Mouse (Mus musculus) cerebellum, adult 2 months (tissue): ENCODE data around the gene Birc5. TPM values are rescaled to one million over a fixed set of nuclear protein-coding genes. Genes with fewer than 3 reads are reported as not detected.

ENCODE experiments used
- DNase-seq, 2 experiments: peaks; one replicate each; pipeline ENCODE4 v3.0.0; 2021
- H3K27ac ChIP-seq: fragments of 200-500 bp; 2 replicates; pipeline ENCODE4 v1.5.1; 2012; ENCODE audit warnings: low read length, control low read depth, inconsistent platforms; ENCODE audit not compliant: insufficient read depth
- H3K27me3 ChIP-seq: fragments of 200-500 bp; 2 replicates; pipeline ENCODE4 v1.6.1; 2012; ENCODE audit warnings: inconsistent platforms, mild to moderate bottlenecking, low read length, moderate library complexity; ENCODE audit not compliant: control insufficient read depth, insufficient read depth
- H3K4me1 ChIP-seq: fragments of 200-500 bp; 2 replicates; pipeline ENCODE4 v1.6.1; 2011; ENCODE audit warnings: low read length; ENCODE audit not compliant: control insufficient read depth, insufficient read depth
- H3K4me3 ChIP-seq: fragments of 200-500 bp; replicated peaks from 2 replicates; pipeline ENCODE3; 2011; ENCODE audit warnings: mild to moderate bottlenecking, low read depth, low read length, control low read depth; ENCODE audit not compliant: insufficient read depth
- CTCF ChIP-seq: fragments of 200-500 bp; IDR thresholded peaks from 2 replicates; pipeline ENCODE4 v1.5.1; 2011; ENCODE audit warnings: low read depth, mild to moderate bottlenecking, control low read depth, low read length, moderate library complexity, borderline replicate concordance; ENCODE audit not compliant: insufficient read depth
- POLR2A ChIP-seq: fragments of 200-500 bp; IDR thresholded peaks from 2 replicates; pipeline ENCODE4 v1.6.1; 2011; ENCODE audit warnings: low read length, control low read depth, borderline replicate concordance; ENCODE audit not compliant: insufficient read depth
- WGBS: fragments of 180-500 bp; shearing (Covaris S2); methylation state at CpG from one replicate; pipeline ENCODE4 v1.1.7; 2018; 5-methylcytosine and 5-hydroxymethylcytosine counted together
- polyA plus RNA-seq: library from polyadenylated mRNA; depleted of rRNA; stranded (reverse); fragments of >200 nt; gene quantifications from 2 replicates; pipeline ENCODE4 v1.2.3, GENCODE M21; 2012; rRNA removed

Gene Birc5
- polyA plus RNA-seq, 1 experiment, result 1.2 TPM

DNA sequence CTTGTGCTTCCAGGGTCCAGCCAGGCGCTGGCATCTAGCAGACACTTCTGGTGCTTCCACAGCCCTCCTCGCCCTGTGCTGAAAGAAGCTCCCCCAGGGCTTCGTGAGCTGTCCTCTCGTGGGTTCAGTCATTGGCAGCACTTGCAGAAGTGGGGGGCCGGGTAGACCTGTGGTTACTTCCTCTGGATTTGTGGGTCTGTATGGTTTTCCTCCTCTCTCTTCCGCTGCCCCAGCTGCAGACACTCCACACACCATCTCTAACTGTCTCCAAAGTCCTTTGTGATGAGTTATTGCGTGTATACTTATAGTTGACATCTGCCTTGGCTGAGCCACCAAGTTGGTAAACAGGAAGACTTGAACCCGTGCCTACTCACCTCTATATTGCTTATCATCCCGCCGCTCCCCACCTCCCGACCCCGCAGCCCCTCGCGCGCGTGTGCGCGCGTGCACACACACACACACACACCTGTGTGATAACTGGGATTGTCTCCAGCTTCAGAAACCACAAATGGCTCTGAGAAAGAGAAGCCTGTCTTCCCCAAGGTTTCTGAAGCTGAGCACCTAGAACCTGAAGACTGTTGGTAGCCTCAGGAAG is 42.6 kb downstream of the Birc5 start:
- no peak overlapping the region for H3K27ac ChIP-seq
- no peak for DNase-seq
- peaks cover 5% of the 10 kb centered on the region for H3K4me1 ChIP-seq
- TF ChIP-seq CTCF (no peak), POLR2A (no peak)
- 0 out of 2 replicates have a peak, but pooled peaks cover 1% of the 10 kb centered on the region for H3K27me3 ChIP-seq
- H3K4me3 ChIP-seq, result no peak overlapping the region
- 95% methylated on average over 19 of the region's 19 CpGs for WGBS

DNA sequence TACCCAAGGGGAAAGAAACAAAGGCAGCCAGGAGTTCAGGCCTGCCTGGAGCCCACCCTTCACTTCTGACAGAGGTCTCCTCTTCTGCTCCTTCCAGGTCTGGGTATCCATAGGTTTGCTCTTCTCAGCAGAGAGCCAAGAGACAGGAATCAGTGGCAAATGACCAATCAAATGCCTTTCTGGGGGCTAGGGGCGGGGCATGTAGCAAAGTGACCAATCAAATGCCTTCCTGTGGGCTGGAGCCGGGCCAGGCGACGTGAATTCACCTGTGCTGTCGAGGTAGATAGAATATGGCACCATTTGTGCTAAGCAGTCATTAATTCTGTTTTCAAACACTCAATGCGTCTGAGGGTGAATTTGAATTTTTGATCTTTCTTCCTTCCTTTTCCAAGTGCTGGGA is 43.1 kb downstream of the Birc5 start:
- DNase-seq, result no peak
- Histone ChIP-seq H3K27me3 (0 out of 2 replicates have a peak, but pooled peaks cover 1% of the 10 kb centered on the region), H3K4me3 (no peak overlapping the region), H3K27ac (no peak overlapping the region), H3K4me1 (peaks cover 6% of the 10 kb centered on the region)
- TF ChIP-seq POLR2A (no peak), CTCF (no peak)
- 85% methylated on average over 6 of the region's 6 CpGs for WGBS

DNA sequence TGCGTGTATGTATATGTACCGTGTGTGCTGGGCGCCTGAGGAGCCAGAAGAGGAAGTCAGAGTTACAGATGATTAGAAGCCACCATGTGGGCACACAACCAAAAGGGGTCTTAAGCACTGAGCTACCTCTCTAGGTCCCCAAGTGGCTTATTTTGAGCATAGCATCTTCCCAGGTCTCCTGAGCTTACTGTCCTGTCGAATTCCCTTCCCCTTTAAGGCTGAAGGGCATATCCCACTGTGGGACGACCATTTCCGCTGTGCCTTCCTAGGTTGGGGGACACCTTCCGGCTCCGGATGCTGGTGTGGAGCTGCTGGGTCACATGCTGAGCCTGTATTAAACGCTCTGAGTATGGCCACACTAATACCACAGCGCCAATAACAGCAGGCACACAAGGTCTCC is 45.6 kb downstream of the Birc5 start:
- no peak overlapping the region for H3K27ac ChIP-seq
- WGBS, result 69% methylated on average over 10 of the region's 10 CpGs
- peaks cover 6% of the 10 kb centered on the region for H3K4me1 ChIP-seq
- H3K27me3 ChIP-seq, result no peaks in the 10 kb centered on the region
- TF ChIP-seq POLR2A, result no peak
- TF ChIP-seq CTCF, result no peak
- H3K4me3 ChIP-seq, result no peak overlapping the region
- DNase-seq, result no peak

DNA sequence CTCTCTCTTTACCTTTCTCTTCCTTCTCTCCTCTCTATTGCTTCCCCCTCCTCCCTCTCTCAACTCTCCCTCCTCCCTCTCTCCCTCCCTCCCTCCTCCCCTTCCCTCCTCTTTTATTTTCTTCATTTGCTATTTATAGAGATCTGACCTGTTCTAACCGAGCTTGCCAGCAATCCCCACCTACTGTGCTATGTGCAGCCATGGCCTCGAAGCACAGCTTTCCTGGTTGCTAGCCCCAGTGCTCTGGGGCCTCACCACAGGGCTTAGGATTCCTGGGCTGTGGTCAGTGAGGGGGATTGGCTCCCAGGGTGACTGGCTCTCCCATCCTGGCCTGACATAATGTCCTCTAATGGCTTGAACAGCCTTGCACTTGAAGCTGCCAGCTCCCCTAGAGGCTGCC is 47.5 kb downstream of the Birc5 start:
- WGBS, result 10% methylated on average over 2 of the region's 2 CpGs
- DNase-seq, result no peak
- Histone ChIP-seq H3K4me3 (no peak overlapping the region), H3K27ac (no peak overlapping the region), H3K27me3 (no peaks in the 10 kb centered on the region), H3K4me1 (peaks cover 3% of the 10 kb centered on the region)
- TF ChIP-seq POLR2A (no peak), CTCF (no peak)

DNA sequence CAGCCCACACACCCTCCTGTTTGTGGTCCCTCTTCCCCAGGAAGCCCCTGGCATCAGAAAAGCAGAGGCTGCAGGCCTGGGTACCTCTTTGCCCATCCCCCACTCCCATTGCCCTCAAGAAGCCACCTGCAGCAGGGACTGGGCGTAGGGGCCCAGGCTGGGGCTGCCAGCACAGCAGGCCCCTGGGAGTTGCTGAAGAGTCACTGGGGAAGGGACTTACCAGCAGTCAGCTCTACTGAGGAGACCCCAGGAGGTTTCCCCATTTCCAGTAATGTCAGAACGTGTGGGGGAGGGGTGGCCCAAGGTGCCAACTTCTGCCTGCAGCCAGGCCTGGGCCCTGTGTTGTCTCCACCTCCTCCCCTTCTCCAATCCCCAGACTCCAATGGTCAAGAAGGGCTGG is 53.2 kb downstream of the Birc5 start:
- no peaks in the 10 kb centered on the region for H3K27me3 ChIP-seq
- H3K4me3 ChIP-seq, result no peak overlapping the region
- no peaks in the 10 kb centered on the region for H3K4me1 ChIP-seq
- no peak for DNase-seq
- 76% methylated on average over 2 of the region's 2 CpGs for WGBS
- H3K27ac ChIP-seq, result no peak overlapping the region
- TF ChIP-seq CTCF, result no peak
- no peak for TF ChIP-seq POLR2A

DNA sequence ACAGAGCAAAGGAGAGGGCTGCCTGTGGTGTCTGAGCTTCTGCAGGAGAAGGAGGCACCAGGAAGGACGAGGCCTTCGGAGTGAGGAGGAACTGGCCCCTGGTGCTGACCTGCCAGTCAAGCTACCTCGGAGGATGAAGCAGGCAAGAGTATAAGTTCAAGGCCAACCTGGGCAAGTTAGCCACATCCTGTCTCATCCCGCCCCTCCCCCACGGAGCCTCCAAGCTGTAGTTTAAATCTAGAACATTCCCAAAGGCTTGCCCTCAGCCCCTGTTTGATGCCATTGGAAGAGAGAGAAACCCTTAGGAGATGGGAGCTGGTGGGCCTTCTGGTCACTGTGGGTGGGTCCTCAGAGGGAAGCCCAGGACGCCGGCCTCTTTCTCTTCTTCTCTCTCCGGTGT is 55.4 kb downstream of the Birc5 start:
- DNase-seq, result no peak
- TF ChIP-seq POLR2A (no peak), CTCF (no peak)
- Histone ChIP-seq H3K27ac (no peak overlapping the region), H3K4me3 (no peak overlapping the region), H3K27me3 (no peaks in the 10 kb centered on the region), H3K4me1 (no peaks in the 10 kb centered on the region)
- WGBS, result 87% methylated on average over 8 of the region's 8 CpGs

Other genes starting within 250 kb of the Birc5 start
- gene Tnrc6c, start 195.0 kb upstream of the Birc5 start, polyA plus RNA-seq, result 43.8 and 52.1 TPM in 2 replicates
- 0.17 and 0.29 TPM in 2 replicates for gene Tmc8, start 67.2 kb upstream of the Birc5 start, polyA plus RNA-seq
- 10.9 and 13.7 TPM in 2 replicates for gene Tmc6, start 67.1 kb upstream of the Birc5 start, polyA plus RNA-seq
- gene 6030468B19Rik, start 51.6 kb upstream of the Birc5 start, polyA plus RNA-seq, result 0.16 TPM in 1 of 2 replicates, not detected in the other
- 0.78 and 0.93 TPM in 2 replicates for gene Gm20708, start 39.6 kb upstream of the Birc5 start, polyA plus RNA-seq
- gene Syngr2, start 39.6 kb upstream of the Birc5 start, polyA plus RNA-seq, result 14.0 and 14.7 TPM in 2 replicates
- 3.4 and 3.8 TPM in 2 replicates for gene Afmid, start 23.3 kb upstream of the Birc5 start, polyA plus RNA-seq
- gene Tk1, start 23.2 kb upstream of the Birc5 start, polyA plus RNA-seq, result 0.78 and 1.2 TPM in 2 replicates
- 0.10 and 0.16 TPM in 2 replicates for gene Tmem235, start 11.5 kb downstream of the Birc5 start, polyA plus RNA-seq
- gene Tha1, start 24.2 kb downstream of the Birc5 start, polyA plus RNA-seq, result 11.5 and 12.4 TPM in 2 replicates
- 1.6 and 2.1 TPM in 2 replicates for gene Socs3, start 120.8 kb downstream of the Birc5 start, polyA plus RNA-seq
- gene Pgs1, start 137.0 kb downstream of the Birc5 start, polyA plus RNA-seq, result 70.5 and 76.5 TPM in 2 replicates